Mouse (Mus musculus): ENCODE measurements around the gene Fbxo2.

DNA sequence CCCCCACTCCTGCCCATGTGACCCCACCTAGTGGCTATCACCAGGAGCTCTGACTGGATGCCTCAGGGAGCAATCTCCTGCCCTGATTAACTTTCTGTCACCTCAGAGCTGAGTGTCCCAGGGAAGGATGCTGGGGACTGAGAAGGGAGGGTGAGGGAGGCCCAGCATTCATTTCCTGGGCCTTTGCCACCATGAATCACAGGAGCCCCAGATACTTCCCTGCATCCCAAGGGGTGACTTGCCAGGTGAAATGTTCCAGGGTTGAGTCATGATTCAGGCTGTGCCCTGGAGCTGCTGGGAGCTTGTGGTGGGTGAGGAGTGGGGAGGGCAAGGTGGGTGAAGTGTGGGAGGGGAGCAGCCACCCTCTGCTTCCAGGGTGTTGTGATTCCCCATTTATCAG lies 17.3 kb downstream of the Fbxo2 start:
- TF ChIP-seq GATA1 (IDR thresholded peaks at IDR 0.05; ENCODE audit: borderline replicate concordance, low read length): no peak
- no peak for TF ChIP-seq FLI1 (IDR thresholded peaks at IDR 0.05; ENCODE audit: low read length)

Data from megakaryocyte, embryonic 14.5 days (primary cell).